Mouse (Mus musculus) MEL (cell line): ENCODE data around the gene Ddx21. TPM values are rescaled to one million over a fixed set of nuclear protein-coding genes. Genes with fewer than 3 reads are reported as not detected.
A peak's percentile ranks its signal among the peaks of the same experiment; 100 is the strongest.

Source experiments
- DNase-seq: peaks from one replicate; pipeline ENCODE4 v3.0.0; 2011; ENCODE audit warnings: low read depth, low spot score
- H3K27ac ChIP-seq: 2 replicates; pipeline ENCODE4 v1.5.1; 2012; ENCODE audit warnings: low read depth, mild to moderate bottlenecking, control low read depth, low read length, moderate library complexity; ENCODE audit not compliant: control insufficient read depth
- H3K27me3 ChIP-seq, 2 experiments: fragments of 150-350 bp in 1 of 2; sonication (generic) in 1 of 2; 2 replicates each; pipeline ENCODE4 v1.6.1; 2012; ENCODE audit warnings: low read length in 2 of 2, mild to moderate bottlenecking in 2 of 2, improper control_type of control experiment in 1 of 2, moderate library complexity in 1 of 2; ENCODE audit not compliant: insufficient read depth in 2 of 2, control insufficient read depth in 1 of 2
- H3K36me3 ChIP-seq, 2 experiments: 2 replicates each; pipeline ENCODE4 v1.6.1; 2012 to 2014; ENCODE audit warnings: low read length in 2 of 2, improper control_type of control experiment in 1 of 2, inconsistent platforms in 1 of 2, mild to moderate bottlenecking in 1 of 2; ENCODE audit not compliant: insufficient read depth in 2 of 2, control insufficient read depth in 1 of 2
- H3K4me1 ChIP-seq, 2 experiments: fragments of 150-350 bp in 1 of 2; sonication (generic) in 1 of 2; 2 replicates each; pipeline ENCODE4 v1.6.1; 2012; ENCODE audit warnings: low read length in 2 of 2, improper control_type of control experiment in 1 of 2, mild to moderate bottlenecking in 1 of 2; ENCODE audit not compliant: insufficient read depth in 2 of 2, control insufficient read depth in 1 of 2
- H3K4me3 ChIP-seq, 2 experiments: fragments of 150-350 bp in 1 of 2; sonication (generic) in 1 of 2; 2 replicates each; pipeline ENCODE4 v1.5.1; 2012; ENCODE audit warnings: low read depth in 2 of 2, low read length in 2 of 2, mild to moderate bottlenecking in 2 of 2, moderate library complexity in 2 of 2, control low read depth in 1 of 2, improper control_type of control experiment in 1 of 2; ENCODE audit not compliant: control insufficient read depth in 1 of 2, insufficient read depth in 1 of 2
- H3K79me2 ChIP-seq: 2 replicates; pipeline ENCODE4 v1.6.1; 2012; ENCODE audit warnings: mild to moderate bottlenecking, low read length, moderate library complexity; ENCODE audit not compliant: control insufficient read depth, poor library complexity, insufficient read depth
- H3K9ac ChIP-seq: 2 replicates; pipeline ENCODE4 v1.6.1; 2012; ENCODE audit warnings: low read depth, mild to moderate bottlenecking, control low read depth, low read length, moderate library complexity; ENCODE audit not compliant: control insufficient read depth, poor library complexity, severe bottlenecking
- H3K9me3 ChIP-seq: fragments of 150-350 bp; sonication (generic); replicated peaks from 2 replicates; pipeline ENCODE4 v1.6.1; 2012; ENCODE audit warnings: mild to moderate bottlenecking, low read length, improper control_type of control experiment, moderate library complexity; ENCODE audit not compliant: insufficient read depth
- CHD1 ChIP-seq: IDR thresholded peaks from 2 replicates; pipeline ENCODE4 v1.6.1; 2012; ENCODE audit warnings: low read depth, mild to moderate bottlenecking, inconsistent platforms, low read length, improper control_type of control experiment
- CHD2 ChIP-seq: IDR thresholded peaks from 2 replicates; pipeline ENCODE4 v1.6.1; 2011; ENCODE audit warnings: low read length, improper control_type of control experiment
- E2F4 ChIP-seq: IDR thresholded peaks from 2 replicates; pipeline ENCODE4 v1.6.1; 2011; ENCODE audit warnings: low read depth, low read length, improper control_type of control experiment, borderline replicate concordance
- ELF1 ChIP-seq: IDR thresholded peaks from 2 replicates; pipeline ENCODE4 v1.6.1; 2014; ENCODE audit warnings: low read depth, mild to moderate bottlenecking, inconsistent platforms, low read length, improper control_type of control experiment, moderate library complexity
- EP300 ChIP-seq, 2 experiments: IDR thresholded peaks; 2 replicates each; pipeline ENCODE4 v1.6.1; 2011; ENCODE audit warnings: improper control_type of control experiment in 2 of 2, low read length in 2 of 2, low read depth in 1 of 2, mild to moderate bottlenecking in 1 of 2
- ETS1 ChIP-seq: IDR thresholded peaks from 2 replicates; pipeline ENCODE4 v1.6.1; 2012; ENCODE audit warnings: low read depth, mild to moderate bottlenecking, inconsistent platforms, low read length, improper control_type of control experiment, moderate library complexity
- GABPA ChIP-seq: IDR thresholded peaks from 2 replicates; pipeline ENCODE4 v1.6.1; 2012; ENCODE audit warnings: low read depth, mild to moderate bottlenecking, inconsistent platforms, low read length, improper control_type of control experiment, moderate library complexity
- GATA1 ChIP-seq: IDR thresholded peaks from 2 replicates; pipeline ENCODE4 v1.6.1; 2011; ENCODE audit warnings: low read depth, low read length, improper control_type of control experiment
- JUND ChIP-seq: IDR thresholded peaks from 2 replicates; pipeline ENCODE4 v1.6.1; 2011; ENCODE audit warnings: low read depth, mild to moderate bottlenecking, improper control_type of control experiment, low read length
- KAT2A ChIP-seq: conservative IDR thresholded peaks from 2 replicates; pipeline ENCODE4 v1.6.1; 2012; ENCODE audit warnings: low read depth, low read length, improper control_type of control experiment, inconsistent platforms
- MAFK ChIP-seq: IDR thresholded peaks from 2 replicates; pipeline ENCODE4 v1.6.1; 2011; ENCODE audit warnings: low read depth, mild to moderate bottlenecking, low read length, improper control_type of control experiment, borderline replicate concordance
- MAX ChIP-seq: IDR thresholded peaks from 2 replicates; pipeline ENCODE4 v1.6.1; 2011; ENCODE audit warnings: low read length, improper control_type of control experiment
- MAZ ChIP-seq: IDR thresholded peaks from 2 replicates; pipeline ENCODE4 v1.6.1; 2012; ENCODE audit warnings: low read depth, mild to moderate bottlenecking, inconsistent platforms, low read length, improper control_type of control experiment
- MEF2A ChIP-seq: IDR thresholded peaks from 2 replicates; pipeline ENCODE4 v1.6.1; 2014; ENCODE audit warnings: low read depth, mild to moderate bottlenecking, inconsistent platforms, low read length, improper control_type of control experiment; ENCODE audit not compliant: poor library complexity, insufficient replicate concordance, severe bottlenecking; ENCODE audit errors: extremely low read depth
- MXI1 ChIP-seq: IDR thresholded peaks from 2 replicates; pipeline ENCODE4 v1.6.1; 2011; ENCODE audit warnings: mild to moderate bottlenecking, low read depth, low read length, improper control_type of control experiment
- MYB ChIP-seq: IDR thresholded peaks from 2 replicates; pipeline ENCODE4 v1.6.1; 2011; ENCODE audit warnings: mild to moderate bottlenecking, low read depth, low read length, improper control_type of control experiment
- MYC ChIP-seq: IDR thresholded peaks from 2 replicates; pipeline ENCODE4 v1.6.1; 2011; ENCODE audit warnings: low read depth, mild to moderate bottlenecking, low read length, improper control_type of control experiment, moderate library complexity
- NELFE ChIP-seq: IDR thresholded peaks from 2 replicates; pipeline ENCODE4 v1.6.1; 2011; ENCODE audit warnings: low read depth, low read length, improper control_type of control experiment
- NRF1 ChIP-seq: IDR thresholded peaks from 2 replicates; pipeline ENCODE4 v1.6.1; 2014; ENCODE audit warnings: low read depth, mild to moderate bottlenecking, inconsistent platforms, low read length, improper control_type of control experiment, moderate library complexity; ENCODE audit not compliant: poor library complexity, insufficient read depth, severe bottlenecking
- POLR2A ChIP-seq, 2 experiments: IDR thresholded peaks; 2 replicates each; pipeline ENCODE4 v1.6.1; 2011 to 2012; ENCODE audit warnings: low read length in 2 of 2, mild to moderate bottlenecking in 2 of 2, control low read depth in 1 of 2, improper control_type of control experiment in 1 of 2, low read depth in 1 of 2, moderate library complexity in 1 of 2; ENCODE audit not compliant: control insufficient read depth in 1 of 2, insufficient read depth in 1 of 2, poor library complexity in 1 of 2
- POLR2AphosphoS2 ChIP-seq: IDR thresholded peaks from 2 replicates; pipeline ENCODE4 v1.6.1; 2011; ENCODE audit warnings: low read length, improper control_type of control experiment
- POLR2AphosphoS5 ChIP-seq: IDR thresholded peaks from 2 replicates; pipeline ENCODE4 v1.6.1; 2012; ENCODE audit warnings: low read depth, borderline replicate concordance, mild to moderate bottlenecking, inconsistent platforms, low read length, moderate library complexity, mixed read lengths
- RAD21 ChIP-seq: IDR thresholded peaks from 2 replicates; pipeline ENCODE4 v1.6.1; 2011; ENCODE audit warnings: mild to moderate bottlenecking, low read depth, low read length, improper control_type of control experiment
- RCOR1 ChIP-seq: IDR thresholded peaks from 2 replicates; pipeline ENCODE4 v1.6.1; 2012; ENCODE audit warnings: low read depth, mild to moderate bottlenecking, inconsistent platforms, low read length, improper control_type of control experiment
- SIN3A ChIP-seq: IDR thresholded peaks from 2 replicates; pipeline ENCODE4 v1.6.1; 2012; ENCODE audit warnings: low read length, improper control_type of control experiment, inconsistent platforms
- SMC3 ChIP-seq: IDR thresholded peaks from 2 replicates; pipeline ENCODE4 v1.6.1; 2011; ENCODE audit warnings: low read depth, low read length, improper control_type of control experiment
- TAL1 ChIP-seq: IDR thresholded peaks from 2 replicates; pipeline ENCODE4 v1.6.1; 2012; ENCODE audit warnings: mild to moderate bottlenecking, inconsistent platforms, low read length, moderate library complexity, mixed read lengths
- TBP ChIP-seq: IDR thresholded peaks from 2 replicates; pipeline ENCODE4 v1.8.0; 2011; ENCODE audit warnings: low read depth, low read length, improper control_type of control experiment
- USF1 ChIP-seq: IDR thresholded peaks from 2 replicates; pipeline ENCODE4 v1.6.1; 2014; ENCODE audit warnings: low read depth, mild to moderate bottlenecking, inconsistent platforms, low read length, improper control_type of control experiment, moderate library complexity
- USF2 ChIP-seq, 2 experiments: IDR thresholded peaks; 2 replicates each; pipeline ENCODE4 v1.6.1; 2011 to 2012; ENCODE audit warnings: improper control_type of control experiment in 2 of 2, low read length in 2 of 2, borderline replicate concordance in 1 of 2, inconsistent platforms in 1 of 2, low read depth in 1 of 2, mild to moderate bottlenecking in 1 of 2; ENCODE audit not compliant: insufficient read depth in 1 of 2
- ZKSCAN1 ChIP-seq: IDR thresholded peaks from 2 replicates; pipeline ENCODE4 v1.6.1; 2012; ENCODE audit warnings: low read depth, mild to moderate bottlenecking, inconsistent platforms, low read length, improper control_type of control experiment, moderate library complexity
- ZMIZ1 ChIP-seq: IDR thresholded peaks from 2 replicates; pipeline ENCODE4 v1.6.1; 2012; ENCODE audit warnings: low read depth, mild to moderate bottlenecking, inconsistent platforms, low read length, improper control_type of control experiment, moderate library complexity
- ZNF384 ChIP-seq: IDR thresholded peaks from 2 replicates; pipeline ENCODE4 v1.6.1; 2012; ENCODE audit warnings: low read depth, mild to moderate bottlenecking, inconsistent platforms, low read length, improper control_type of control experiment
- polyA plus RNA-seq, 2 experiments: library from polyadenylated mRNA; stranded (reverse) in 1 of 2; unstranded in 1 of 2; fragments of >175 nt in 1 of 2; fragments of >200 nt in 1 of 2; gene quantifications; 2 replicates each; pipeline versions ENCODE4 v1.2.1 to v1.2.4; 2012; ENCODE audit warnings: low replicate concordance in 2 of 2, low read depth in 1 of 2; ENCODE audit not compliant: insufficient read length in 2 of 2, insufficient read depth in 1 of 2, missing spikeins in 1 of 2
- total RNA-seq: library from RNA; depleted of rRNA; stranded (reverse); fragments of 300-350 nt; gene quantifications from 2 replicates; pipeline ENCODE4 v1.2.3, GENCODE M21; 2012

Gene Ddx21
- total and polyA plus RNA-seq, 3 experiments = 299 to 2,442 (median 386) TPM

DNA sequence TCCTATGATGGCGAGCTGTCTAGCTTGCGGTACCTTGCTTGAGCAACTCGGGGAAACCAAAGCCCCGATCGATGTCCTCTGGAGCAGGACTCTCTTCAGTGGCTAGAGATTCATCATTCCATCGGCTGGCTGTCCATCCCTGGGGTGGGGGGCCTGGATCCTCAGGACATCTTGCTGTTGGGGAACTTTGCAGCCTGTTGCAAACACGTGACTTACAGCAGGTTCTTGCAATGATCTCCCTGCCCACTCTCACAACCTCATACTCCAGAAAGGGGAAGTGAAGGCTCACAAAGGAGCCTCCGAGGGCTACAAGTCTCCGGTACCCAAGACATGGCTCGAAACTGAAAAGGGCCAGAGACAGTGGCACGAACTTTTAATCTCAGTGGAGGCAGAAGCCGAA lies 60.6 kb downstream of the Ddx21 start (continued):
- no peak for TF ChIP-seq CHD1
- no peak for TF ChIP-seq POLR2AphosphoS2
- peak; percentile 70 for TF ChIP-seq NELFE
- TF ChIP-seq MYC = peak; percentile 91; the same call in 1 of the 2 replicates
- no peak for TF ChIP-seq E2F4
- peak; percentile 96 for TF ChIP-seq MAX
- no peak for TF ChIP-seq JUND
- TF ChIP-seq SIN3A = no peak
- no peak for TF ChIP-seq MAZ
- peak; percentile 94 for TF ChIP-seq USF1
- peak; percentile 48; the same call in 1 of the 2 replicates for TF ChIP-seq TBP
- no peak for TF ChIP-seq CHD2
- TF ChIP-seq KAT2A = no peak

DNA sequence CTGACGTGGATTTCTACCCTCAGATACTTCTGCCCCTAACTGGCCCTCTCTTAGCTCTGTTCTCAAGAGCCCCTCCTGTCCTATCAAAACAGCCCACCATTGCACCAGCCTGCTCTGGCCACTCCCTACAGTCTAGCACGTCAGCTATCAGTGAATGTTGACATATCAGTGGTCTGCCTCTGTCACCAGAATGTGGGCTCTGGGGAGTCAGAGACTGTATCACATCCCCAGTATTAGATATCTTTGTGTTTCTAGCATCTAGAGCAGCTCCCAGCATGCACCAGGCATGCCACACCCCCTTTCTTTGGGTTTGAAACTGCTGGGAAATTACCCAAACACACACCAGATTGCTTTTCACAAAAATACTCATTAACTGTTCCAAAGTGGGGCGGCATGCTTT lies 61.3 kb downstream of the Ddx21 start:
- H3K36me3 ChIP-seq = peaks cover 0 to 16% of the 10 kb centered on the region in 2 experiments; a peak in 2 of 4 replicates
- no peaks in the 10 kb centered on the region; the same call in 1 of the 2 replicates for H3K79me2 ChIP-seq
- peak overlapping the region; percentile 86 for H3K9ac ChIP-seq
- no peaks in the 10 kb centered on the region for H3K9me3 ChIP-seq
- H3K27ac ChIP-seq = peak overlapping the region; percentile 98
- H3K27me3 ChIP-seq = no peaks in the 10 kb centered on the region
- DNase-seq = peak; percentile 91
- peak overlapping the region; percentile 47 to 57 for H3K4me3 ChIP-seq
- H3K4me1 ChIP-seq = peaks cover 6 to 32% of the 10 kb centered on the region in 2 experiments
- TF ChIP-seq USF2 (IDR thresholded peaks at IDR 0.05; ENCODE audit: borderline replicate concordance in 1 of 2, insufficient read depth in 1 of 2, low read depth in 1 of 2, low read length in 2 of 2) = no peak
- TF ChIP-seq USF1 = no peak
- TF ChIP-seq ZMIZ1 = peak; percentile 33; the same call in 1 of the 2 replicates
- peak; percentile 23; the same call in 1 of the 2 replicates for TF ChIP-seq NELFE
- TF ChIP-seq JUND = no peak
- TF ChIP-seq RCOR1 = peak; percentile 35
- TF ChIP-seq MEF2A = no peak
- TF ChIP-seq GABPA = no peak
- peak in 1 of 2 experiments; percentile 35; a peak in 2 of 4 replicates for TF ChIP-seq POLR2A (IDR thresholded peaks at IDR 0.05; ENCODE audit: control insufficient read depth in 1 of 2, insufficient read depth in 1 of 2, low read depth in 1 of 2, low read length in 2 of 2, poor library complexity in 1 of 2)
- no peak for TF ChIP-seq SMC3
- peak; percentile 71 for TF ChIP-seq MAZ
- no peak for TF ChIP-seq RAD21
- TF ChIP-seq MAX = no peak
- no peak for TF ChIP-seq ZKSCAN1
- TF ChIP-seq KAT2A = no peak
- no peak for TF ChIP-seq MYB
- peak; percentile 48 to 74; a peak in 3 of 4 replicates for TF ChIP-seq EP300 (IDR thresholded peaks at IDR 0.05; ENCODE audit: low read depth in 1 of 2, low read length in 2 of 2)
- peak; percentile 49; the same call in 1 of the 2 replicates for TF ChIP-seq MXI1
- no peak for TF ChIP-seq POLR2AphosphoS2
- peak; percentile 60 for TF ChIP-seq TBP
- TF ChIP-seq NRF1 = no peak
- TF ChIP-seq SIN3A = peak; percentile 91
- no peak for TF ChIP-seq POLR2AphosphoS5
- TF ChIP-seq CHD2 = no peak
- TF ChIP-seq E2F4 = no peak
- peak; percentile 79; the same call in 1 of the 2 replicates for TF ChIP-seq GATA1
- TF ChIP-seq ETS1 = peak; percentile 90
- no peak for TF ChIP-seq ELF1
- TF ChIP-seq CHD1 = no peak; the same call in 1 of the 2 replicates
- no peak for TF ChIP-seq MYC
- no peak for TF ChIP-seq ZNF384
- TF ChIP-seq MAFK = no peak
- no peak for TF ChIP-seq TAL1
